Mouse (Mus musculus) C2C12 (cell line): ENCODE measurements around the gene Clstn1. TPM values are rescaled to one million over a fixed set of nuclear protein-coding genes. Genes with fewer than 3 reads are reported as not detected.

Experiments used
- H3K27me3 ChIP-seq: one replicate; pipeline ENCODE4 v1.6.1; 2011; ENCODE audit not compliant: control insufficient read depth, insufficient read depth, insufficient read length
- H3K36me3 ChIP-seq: one replicate; pipeline ENCODE4 v1.6.1; 2011; ENCODE audit not compliant: control insufficient read depth, insufficient read depth
- H3K4me3 ChIP-seq: one replicate; pipeline ENCODE4 v1.5.1; 2011; ENCODE audit warnings: mild to moderate bottlenecking, control low read depth; ENCODE audit not compliant: poor library complexity, insufficient read depth, severe bottlenecking
- H3K79me2 ChIP-seq: one replicate; pipeline ENCODE4 v1.6.1; 2011; ENCODE audit not compliant: control insufficient read depth, insufficient read depth
- H3K79me3 ChIP-seq: one replicate; pipeline ENCODE4 v1.6.1; 2011; ENCODE audit warnings: low read depth, control low read depth
- H3ac ChIP-seq: one replicate; pipeline ENCODE3; 2011; ENCODE audit warnings: low read depth; ENCODE audit not compliant: control insufficient read depth, insufficient read length
- CEBPB ChIP-seq: IDR thresholded peaks from one replicate; pipeline ENCODE4 v1.6.1; 2011; ENCODE audit warnings: low read depth, mild to moderate bottlenecking, control low read depth, moderate library complexity
- CTCF ChIP-seq: IDR thresholded peaks from one replicate; pipeline ENCODE4 v1.5.1; 2011; ENCODE audit not compliant: control insufficient read depth, insufficient read depth, insufficient read length
- FOSL1 ChIP-seq: IDR thresholded peaks from one replicate; pipeline ENCODE4 v1.8.0; 2011; ENCODE audit warnings: mild to moderate bottlenecking, low read length; ENCODE audit not compliant: poor library complexity, insufficient read depth, severe bottlenecking
- MAX ChIP-seq: IDR thresholded peaks from one replicate; pipeline ENCODE4 v1.6.1; 2011; ENCODE audit warnings: mild to moderate bottlenecking, control low read depth
- MYOD1 ChIP-seq: IDR thresholded peaks from one replicate; pipeline ENCODE4 v1.6.1; 2011; ENCODE audit warnings: low read depth; ENCODE audit not compliant: control insufficient read depth, insufficient read length
- MYOG ChIP-seq: IDR thresholded peaks from one replicate; pipeline ENCODE4 v1.6.1; 2011; ENCODE audit not compliant: control insufficient read depth, insufficient read length; ENCODE audit errors: extremely low read depth
- USF1 ChIP-seq: IDR thresholded peaks from one replicate; pipeline ENCODE4 v1.6.1; 2011; ENCODE audit warnings: low read depth, mild to moderate bottlenecking, control low read depth, moderate library complexity
- polyA plus RNA-seq: library from polyadenylated mRNA; unstranded; fragments of >200 nt; fragmentation: generic; extraction: Trizol; gene quantifications from one replicate; pipeline ENCODE4 v1.2.1, GENCODE M21; 2012; ENCODE audit warnings: missing spikeins

Gene Clstn1
- polyA plus RNA-seq, 1 experiment, result 45.3 TPM

GRCm38 (mm10) chr4:149546797-149547444, 39.3 kb upstream of the Clstn1 start:
- Histone ChIP-seq H3K79me3 (no peaks in the 10 kb centered on the region), H3K79me2 (no peaks in the 10 kb centered on the region), H3K36me3 (peaks cover 14% of the 10 kb centered on the region), H3ac (no peak overlapping the region), H3K27me3 (no peaks in the 10 kb centered on the region), H3K4me3 (no peak overlapping the region)
- no peak for TF ChIP-seq MAX
- no peak for TF ChIP-seq MYOG
- TF ChIP-seq USF1, result no peak
- TF ChIP-seq MYOD1, result no peak
- no peak for TF ChIP-seq CEBPB
- TF ChIP-seq CTCF, result no peak
- TF ChIP-seq FOSL1, result no peak

GRCm38 (mm10) chr4:149547523-149547922, 38.7 kb upstream of the Clstn1 start:
- peaks cover 14% of the 10 kb centered on the region for H3K36me3 ChIP-seq

GRCm38 (mm10) chr4:149549221-149549925, 36.9 kb upstream of the Clstn1 start:
- H3K4me3 ChIP-seq, result no peak overlapping the region
- H3K27me3 ChIP-seq, result no peaks in the 10 kb centered on the region
- no peak overlapping the region for H3ac ChIP-seq
- TF ChIP-seq MAX (no peak), CTCF (peak; percentile 87)
- no peaks in the 10 kb centered on the region for H3K79me3 ChIP-seq
- peaks cover 14% of the 10 kb centered on the region for H3K36me3 ChIP-seq
- no peaks in the 10 kb centered on the region for H3K79me2 ChIP-seq

More at GRCm38 (mm10) chr4:149547523-149547922, 38.7 kb upstream of the Clstn1 start:
- H3K79me3 ChIP-seq, result no peaks in the 10 kb centered on the region
- H3K4me3 ChIP-seq, result no peak overlapping the region
- TF ChIP-seq CEBPB (no peak), MAX (no peak), CTCF (no peak), USF1 (no peak), MYOG (no peak), MYOD1 (no peak), FOSL1 (no peak)
- H3K27me3 ChIP-seq, result no peaks in the 10 kb centered on the region
- no peak overlapping the region for H3ac ChIP-seq
- no peaks in the 10 kb centered on the region for H3K79me2 ChIP-seq

- Histone ChIP-seq H3K79me2 (no peaks in the 10 kb centered on the region), H3K79me3 (no peaks in the 10 kb centered on the region), H3K27me3 (no peaks in the 10 kb centered on the region), H3K36me3 (peaks cover 10% of the 10 kb centered on the region), H3ac (no peak overlapping the region), H3K4me3 (no peak overlapping the region)
- no peak for TF ChIP-seq USF1
- TF ChIP-seq MYOG, result no peak
- no peak for TF ChIP-seq CTCF
- TF ChIP-seq FOSL1, result no peak
- TF ChIP-seq MAX, result no peak
- no peak for TF ChIP-seq CEBPB
- no peak for TF ChIP-seq MYOD1
These were observed 35.4 kb upstream of the Clstn1 start for GRCm38 (mm10) chr4:149550866-149551265.

- Histone ChIP-seq H3K4me3 (no peak overlapping the region), H3K79me2 (no peaks in the 10 kb centered on the region), H3K79me3 (no peaks in the 10 kb centered on the region), H3ac (no peak overlapping the region), H3K27me3 (no peaks in the 10 kb centered on the region), H3K36me3 (peaks cover 6% of the 10 kb centered on the region)
- no peak for TF ChIP-seq CEBPB
- no peak for TF ChIP-seq CTCF
- TF ChIP-seq MYOD1, result no peak
- TF ChIP-seq FOSL1, result no peak
- no peak for TF ChIP-seq MAX
- no peak for TF ChIP-seq USF1
- no peak for TF ChIP-seq MYOG
These were observed 34.6 kb upstream of the Clstn1 start for GRCm38 (mm10) chr4:149551696-149552095.

GRCm38 (mm10) chr4:149553834-149554233, 32.4 kb upstream of the Clstn1 start:
- H3K36me3 ChIP-seq, result no peaks in the 10 kb centered on the region
- no peak overlapping the region for H3K4me3 ChIP-seq
- no peaks in the 10 kb centered on the region for H3K79me2 ChIP-seq
- TF ChIP-seq USF1 (no peak), MYOG (no peak), FOSL1 (no peak), MYOD1 (no peak), MAX (no peak), CTCF (no peak), CEBPB (no peak)
- no peaks in the 10 kb centered on the region for H3K79me3 ChIP-seq
- H3ac ChIP-seq, result no peak overlapping the region
- no peaks in the 10 kb centered on the region for H3K27me3 ChIP-seq
